Mouse (Mus musculus) urinary bladder, postnatal 25 days (tissue): ENCODE data around the gene Zzef1.

ENCODE experiments used
- DNase-seq: peaks from one replicate; pipeline ENCODE4 v3.0.0; 2022; ENCODE audit warnings: low spot score

Zzef1 gene

GRCm38 (mm10) chr11:72806556-72806955, 10.5 kb downstream of the Zzef1 start:
- DNase-seq, result no peak

DNA sequence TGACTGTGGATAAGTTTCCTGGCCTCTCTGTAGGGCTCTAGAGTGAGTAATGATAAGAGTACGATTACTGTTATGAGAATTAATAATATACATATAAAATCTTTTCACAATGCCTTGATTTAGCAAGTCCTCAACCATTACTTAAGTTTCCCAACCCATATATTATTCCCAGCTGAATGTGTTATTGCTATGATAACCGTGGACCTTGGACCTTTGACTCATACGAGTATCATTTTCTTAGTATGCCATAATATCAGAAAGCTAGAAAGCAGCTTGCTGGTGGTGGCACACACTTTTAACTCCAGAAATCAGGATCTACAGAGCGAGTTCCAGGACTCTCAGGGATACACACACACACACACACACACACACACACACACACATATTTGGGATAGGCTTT, 12.0 kb downstream of the Zzef1 start:
- no peak for DNase-seq

GRCm38 (mm10) chr11:72813687-72814086, 17.7 kb downstream of the Zzef1 start:
- no peak for DNase-seq

- DNase-seq, result no peak
These were observed 18.2 kb downstream of the Zzef1 start for GRCm38 (mm10) chr11:72814188-72814587.

DNA sequence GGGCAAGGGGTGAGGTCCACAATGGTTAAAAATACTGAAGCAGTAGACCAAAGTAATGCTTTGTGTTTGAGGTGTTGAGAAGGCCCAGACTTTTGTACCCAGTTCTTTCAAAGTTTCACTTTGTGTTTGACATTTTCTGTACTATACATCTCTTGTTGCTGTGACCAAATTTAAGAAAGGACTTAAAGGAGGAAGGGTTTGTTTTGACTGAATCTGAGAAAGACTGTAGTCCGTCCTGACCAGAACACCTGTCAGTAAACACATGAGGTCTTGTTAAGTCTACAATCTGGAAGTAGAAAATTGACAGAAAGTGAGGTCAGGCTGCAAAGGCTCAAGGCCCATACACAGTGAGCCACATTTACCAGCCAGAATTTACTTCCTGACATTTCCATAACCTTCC, 20.8 kb downstream of the Zzef1 start:
- DNase-seq, result no peak

GRCm38 (mm10) chr11:72818067-72818466, 22.0 kb downstream of the Zzef1 start:
- DNase-seq, result no peak

DNA sequence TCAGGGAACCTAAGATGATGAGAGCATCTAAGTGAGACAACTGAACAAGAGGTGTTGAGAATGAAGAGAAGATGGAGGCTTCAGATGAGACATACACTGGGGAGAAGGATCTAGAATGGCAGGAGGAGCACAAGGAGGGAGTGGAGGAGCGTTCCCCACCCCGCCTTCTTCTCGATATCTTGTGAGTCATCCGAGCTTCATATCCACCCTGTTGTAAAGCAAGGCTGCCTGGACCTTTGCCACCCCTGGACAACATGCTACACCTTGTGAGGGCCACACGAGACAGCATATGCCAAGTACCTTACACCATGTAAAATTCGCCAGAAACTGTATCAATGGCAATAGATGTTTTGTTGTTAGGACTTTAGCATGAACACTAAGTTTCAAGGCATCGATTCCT, 25.0 kb downstream of the Zzef1 start:
- no peak for DNase-seq

- DNase-seq, result no peak
These were observed 33.8 kb downstream of the Zzef1 start for GRCm38 (mm10) chr11:72829869-72830268.

GRCm38 (mm10) chr11:72842731-72843130, 46.7 kb downstream of the Zzef1 start:
- no peak for DNase-seq

DNA sequence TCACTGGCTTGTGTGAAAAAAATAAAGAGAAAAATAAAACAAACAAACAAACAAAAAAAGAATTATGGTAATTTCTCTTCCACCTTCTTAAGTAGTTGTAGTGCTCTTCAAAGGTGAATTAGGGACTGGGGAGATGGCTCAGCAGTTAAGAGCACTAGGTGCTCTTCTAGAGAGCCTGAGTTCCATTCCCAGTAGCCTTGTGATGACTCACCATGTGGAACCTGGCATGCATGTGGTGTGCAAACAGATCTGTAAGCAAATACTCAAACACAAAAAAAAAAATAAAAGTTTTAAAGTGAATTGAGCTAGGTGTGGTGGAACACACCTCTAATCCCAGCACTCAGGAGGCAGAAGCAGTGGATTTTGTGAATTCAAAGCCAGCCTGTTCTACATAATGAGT, 47.5 kb downstream of the Zzef1 start:
- DNase-seq, result no peak

- DNase-seq, result no peak
These were observed 49.5 kb downstream of the Zzef1 start for GRCm38 (mm10) chr11:72845526-72845925.

GRCm38 (mm10) chr11:72846685-72847084, 50.7 kb downstream of the Zzef1 start:
- DNase-seq, result no peak

DNA sequence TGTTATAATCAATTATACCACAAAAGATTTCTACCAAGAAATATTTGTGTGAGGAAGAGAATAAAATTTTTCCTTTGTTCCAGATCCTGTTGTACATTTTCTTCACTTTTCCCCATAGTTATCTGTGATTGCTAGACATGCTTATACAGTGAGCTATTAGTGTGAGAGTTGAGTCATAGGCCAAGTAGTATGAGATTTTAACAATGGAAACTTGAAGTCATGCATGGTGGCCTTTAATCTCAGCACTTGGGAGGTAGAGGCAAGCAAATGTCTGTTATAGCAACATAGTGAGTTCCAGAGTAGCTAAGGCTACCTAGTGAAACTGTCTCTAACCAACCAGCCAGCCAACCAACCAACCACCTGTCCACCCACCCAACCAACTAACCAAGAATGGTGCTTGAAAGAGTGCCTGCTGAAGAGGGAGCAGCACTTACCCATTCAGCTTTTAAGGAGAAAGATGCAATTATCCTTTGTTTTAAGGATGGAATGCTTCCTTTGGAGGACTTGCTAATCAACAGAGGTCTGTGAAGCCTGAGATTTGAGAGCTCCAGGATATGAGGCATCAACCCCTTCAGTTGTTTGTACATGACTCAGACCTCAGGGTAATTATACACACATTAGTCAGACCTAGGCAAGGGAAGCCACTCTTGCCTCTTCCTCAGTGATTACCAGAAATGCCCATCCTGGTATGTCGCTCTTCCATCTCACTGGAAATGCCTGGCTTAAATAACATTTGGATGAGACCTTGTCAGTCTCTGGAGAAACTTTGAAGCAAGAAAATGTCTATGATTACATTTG, 52.0 kb downstream of the Zzef1 start:
- DNase-seq, result no peak

GRCm38 (mm10) chr11:72850419-72851131, 54.5 kb downstream of the Zzef1 start:
- no peak for DNase-seq

GRCm38 (mm10) chr11:72851214-72851613, 55.2 kb downstream of the Zzef1 start:
- no peak for DNase-seq

GRCm38 (mm10) chr11:72852122-72852521, 56.1 kb downstream of the Zzef1 start:
- no peak for DNase-seq

GRCm38 (mm10) chr11:72853086-72853485, 57.1 kb downstream of the Zzef1 start:
- no peak for DNase-seq

GRCm38 (mm10) chr11:72854251-72854650, 58.2 kb downstream of the Zzef1 start:
- DNase-seq, result no peak

- DNase-seq, result no peak
These were observed 60.7 kb downstream of the Zzef1 start for GRCm38 (mm10) chr11:72856764-72857163.

- no peak for DNase-seq
These were observed 65.2 kb downstream of the Zzef1 start for GRCm38 (mm10) chr11:72861236-72861635.

- DNase-seq, result no peak
These were observed 70.4 kb downstream of the Zzef1 start for GRCm38 (mm10) chr11:72866446-72866845.

DNA sequence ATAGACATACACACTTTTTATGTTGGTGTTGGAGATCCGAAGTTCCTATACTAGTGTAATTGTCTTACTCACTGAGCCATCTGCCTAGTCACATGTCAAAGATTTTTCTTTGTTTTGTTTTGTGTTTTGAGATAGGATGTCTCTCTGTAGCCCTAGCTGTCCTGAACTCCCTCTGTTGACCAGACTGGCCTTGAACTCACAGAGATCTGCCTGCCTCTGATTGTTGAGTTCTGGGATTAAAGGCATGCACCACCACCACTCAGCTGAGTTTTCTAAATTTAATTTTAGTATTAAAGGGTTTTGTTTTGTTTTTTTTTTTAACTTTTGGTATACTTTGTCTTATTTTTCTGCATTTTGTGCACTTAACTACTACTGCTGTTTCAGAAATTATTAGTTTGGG, 76.0 kb downstream of the Zzef1 start:
- DNase-seq, result no peak

DNA sequence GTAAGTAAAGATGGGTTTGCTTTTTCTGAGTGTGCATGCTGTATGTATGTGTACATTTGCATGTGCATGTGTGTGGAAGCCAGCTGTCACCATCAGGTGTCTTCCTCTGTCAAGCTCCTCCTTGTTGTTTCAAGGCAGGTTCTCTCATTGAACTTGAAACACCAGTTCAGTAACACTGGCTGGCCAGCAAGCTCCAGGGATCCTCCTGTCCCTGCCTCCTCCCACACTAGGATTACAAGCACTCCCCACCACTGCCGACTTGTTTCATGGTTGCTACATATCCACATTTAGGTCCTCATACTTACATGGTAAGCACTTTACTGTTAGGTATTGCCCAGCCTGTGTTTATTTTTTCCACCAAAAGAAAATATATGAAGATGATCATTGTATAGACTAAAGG, 96.6 kb downstream of the Zzef1 start:
- no peak for DNase-seq

DNA sequence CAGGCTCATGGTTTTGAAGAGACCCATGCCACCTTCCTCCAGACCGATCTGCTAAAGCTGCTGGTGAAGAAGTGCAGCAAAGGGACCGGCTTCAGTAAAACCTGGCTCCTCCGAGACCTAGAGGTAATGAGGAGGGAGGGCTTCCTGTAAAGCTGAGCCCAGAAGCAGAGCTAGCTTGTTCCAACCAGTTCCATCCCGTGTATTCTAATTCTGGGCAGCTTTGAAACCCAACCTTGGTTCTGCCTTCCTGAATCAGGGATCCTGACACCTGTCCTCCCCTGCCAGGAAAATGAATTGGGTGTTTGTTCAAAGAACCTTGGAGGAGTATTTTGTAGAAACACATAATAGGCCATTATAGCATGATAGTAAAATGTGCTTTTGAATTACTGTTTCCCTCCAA, 112.4 kb downstream of the Zzef1 start:
- no peak for DNase-seq
